Mouse (Mus musculus) heart, adult 2 months (tissue): ENCODE results near the gene Slc41a3. TPM values are rescaled to one million over a fixed set of nuclear protein-coding genes. Genes with fewer than 3 reads are reported as not detected.

Source experiments
- DNase-seq, 2 experiments: peaks; one replicate each; pipeline ENCODE4 v3.0.0; 2021
- H3K27ac ChIP-seq: fragments of 200-600 bp; 2 replicates; pipeline ENCODE4 v1.8.1; 2022
- H3K27me3 ChIP-seq: fragments of 200-500 bp; 2 replicates; pipeline ENCODE4 v1.6.1; 2012; ENCODE audit warnings: mild to moderate bottlenecking, low read length, inconsistent platforms, mixed read lengths; ENCODE audit not compliant: control insufficient read depth, insufficient read depth
- H3K36me3 ChIP-seq: fragments of 200-500 bp; 2 replicates; pipeline ENCODE4 v1.6.1; 2012; ENCODE audit warnings: low read length, inconsistent platforms; ENCODE audit not compliant: control insufficient read depth, insufficient read depth
- H3K4me1 ChIP-seq: fragments of 200-500 bp; 2 replicates; pipeline ENCODE4 v1.6.1; 2011; ENCODE audit warnings: low read length; ENCODE audit not compliant: control insufficient read depth, insufficient read depth
- H3K4me3 ChIP-seq: fragments of 200-600 bp; 2 replicates; pipeline ENCODE4 v1.8.1; 2022
- H3K79me2 ChIP-seq: fragments of 200-500 bp; replicated peaks from 2 replicates; pipeline ENCODE4 v1.6.1; 2012; ENCODE audit warnings: mild to moderate bottlenecking, inconsistent platforms, low read length, moderate library complexity, mixed read lengths; ENCODE audit not compliant: control insufficient read depth, insufficient read depth
- H3K9ac ChIP-seq: fragments of 200-500 bp; 2 replicates; pipeline ENCODE4 v1.6.1; 2012; ENCODE audit warnings: low read depth, mild to moderate bottlenecking, control low read depth, inconsistent platforms, low read length, mixed read lengths
- CTCF ChIP-seq: fragments of 200-600 bp; IDR thresholded peaks from 2 replicates; pipeline ENCODE4 v1.8.1; 2022; ENCODE audit warnings: antibody characterized with exemption, mild to moderate bottlenecking, moderate library complexity
- EP300 ChIP-seq: fragments of 200-500 bp; IDR thresholded peaks from 2 replicates; pipeline ENCODE4 v1.6.1; 2011; ENCODE audit warnings: low read depth, low read length, control low read depth; ENCODE audit not compliant: insufficient read depth
- POLR2A ChIP-seq: fragments of 200-500 bp; IDR thresholded peaks from 2 replicates; pipeline ENCODE4 v1.6.1; 2011; ENCODE audit warnings: mild to moderate bottlenecking, low read depth, low read length, control low read depth; ENCODE audit not compliant: insufficient read depth
- WGBS: fragments of 180-500 bp; shearing (Covaris S2); methylation state at CpG from one replicate; pipeline ENCODE4 v1.1.7; 2018; 5-methylcytosine and 5-hydroxymethylcytosine counted together
- intact Hi-C: fragments of 180-260 bp; cut with DNase I; formaldehyde crosslinking; loops from one replicate; pipeline ENCODE4 v1.15.1; 2025
- polyA plus RNA-seq: library from polyadenylated mRNA; depleted of rRNA; stranded (reverse); fragments of >200 nt; gene quantifications from 2 replicates; pipeline ENCODE4 v1.2.3, GENCODE M21; 2012
- total RNA-seq, 2 experiments: library from RNA; stranded (reverse); gene quantifications; 2 replicates each; pipeline ENCODE4 v1.2.3; 2021

Slc41a3 gene
- total and polyA plus RNA-seq, 3 experiments, result 91.9 to 139 (median 100) TPM

DNA sequence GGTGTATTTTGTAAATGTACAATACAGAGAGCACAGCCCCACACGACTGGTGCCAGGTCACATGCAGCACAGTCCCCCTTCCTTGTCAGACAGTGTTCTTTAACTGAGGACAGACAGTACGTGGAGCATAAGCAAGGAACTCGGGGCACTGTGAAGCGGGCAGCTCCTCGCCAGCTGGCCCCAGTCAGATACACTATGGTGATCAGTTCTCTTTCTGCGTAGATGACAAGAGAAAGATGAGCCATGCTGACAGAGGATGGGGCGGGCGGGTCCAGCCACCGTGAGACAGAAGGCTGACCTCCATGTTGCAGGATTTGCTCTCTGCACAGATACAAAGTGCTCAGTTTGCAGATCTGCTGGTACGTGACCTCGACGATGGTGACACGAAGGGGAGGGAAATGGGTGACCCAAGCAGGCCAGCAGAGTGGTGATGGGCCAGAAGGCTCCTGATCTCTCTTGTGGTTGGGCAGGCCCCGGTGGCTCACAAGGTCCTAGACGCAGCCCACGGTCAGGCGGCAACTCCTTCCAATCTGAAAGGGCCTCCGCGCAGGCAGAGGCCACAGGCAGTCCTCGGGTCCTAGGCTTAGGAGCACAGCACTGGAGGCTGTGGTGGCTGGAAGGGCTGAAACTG, 56.0 kb downstream of the Slc41a3 start:
- H3K4me1 ChIP-seq, result peaks cover 1% of the 10 kb centered on the region
- intact Hi-C loops, result no loop called here
- no peaks in the 10 kb centered on the region for H3K27me3 ChIP-seq
- TF ChIP-seq POLR2A, result no peak
- TF ChIP-seq CTCF, result no peak
- no peak for TF ChIP-seq EP300
- H3K79me2 ChIP-seq, result no peaks in the 10 kb centered on the region
- no peak overlapping the region for H3K4me3 ChIP-seq
- 83% methylated on average over 20 of the region's 20 CpGs for WGBS
- H3K36me3 ChIP-seq, result no peaks in the 10 kb centered on the region
- no peak for DNase-seq
- no peak overlapping the region for H3K27ac ChIP-seq
- H3K9ac ChIP-seq, result no peak overlapping the region

DNA sequence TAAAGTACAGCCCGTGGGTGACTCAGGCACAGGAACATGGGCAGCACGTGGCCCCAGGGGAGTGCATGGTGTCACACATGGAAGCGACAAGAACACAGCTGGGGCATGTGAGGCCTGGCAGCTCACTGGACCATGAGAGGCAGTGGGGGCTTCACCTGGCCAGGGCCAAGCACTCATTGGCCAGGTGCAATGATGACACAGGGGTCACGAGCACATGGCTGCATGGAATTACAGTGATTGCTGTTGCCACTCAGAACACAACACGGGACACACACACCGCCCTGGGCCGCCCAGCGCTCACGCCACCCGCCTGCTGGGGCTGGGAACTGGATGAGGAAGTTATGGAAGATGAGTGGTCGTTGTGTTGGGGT, 56.5 kb downstream of the Slc41a3 start:
- no peak for DNase-seq
- Histone ChIP-seq H3K79me2 (no peaks in the 10 kb centered on the region), H3K9ac (no peak overlapping the region), H3K4me3 (no peak overlapping the region), H3K4me1 (peaks cover 1% of the 10 kb centered on the region), H3K27ac (no peak overlapping the region), H3K27me3 (no peaks in the 10 kb centered on the region), H3K36me3 (no peaks in the 10 kb centered on the region)
- no peak for TF ChIP-seq EP300
- TF ChIP-seq CTCF, result no peak
- TF ChIP-seq POLR2A, result no peak
- intact Hi-C loops, result no loop called here
- WGBS, result 85% methylated on average over 11 of the region's 11 CpGs

DNA sequence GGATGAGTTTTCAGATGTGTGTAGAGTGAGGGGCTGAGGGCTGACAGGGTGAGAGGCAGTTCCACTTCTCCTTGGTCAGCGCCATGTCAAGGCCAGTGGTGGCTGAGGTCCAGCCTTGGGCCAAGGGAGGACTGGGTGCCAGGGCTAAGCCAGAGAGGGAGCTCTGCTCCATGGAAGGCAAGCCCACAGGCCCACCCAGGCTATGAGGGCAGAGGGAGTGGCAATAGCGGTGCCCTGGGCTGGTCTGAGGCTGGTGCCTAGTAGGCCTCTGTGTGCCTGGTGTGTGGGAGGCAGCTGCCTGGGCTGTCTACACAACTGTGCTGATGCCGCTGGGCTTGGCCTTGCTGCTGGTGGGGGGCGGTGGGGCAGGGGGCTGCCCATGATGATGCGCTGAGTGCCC, 57.6 kb downstream of the Slc41a3 start:
- intact Hi-C loops, result no loop called here
- Histone ChIP-seq H3K36me3 (no peaks in the 10 kb centered on the region), H3K4me3 (no peak overlapping the region), H3K9ac (no peak overlapping the region), H3K27ac (no peak overlapping the region), H3K79me2 (no peaks in the 10 kb centered on the region), H3K27me3 (no peaks in the 10 kb centered on the region), H3K4me1 (peaks cover 1% of the 10 kb centered on the region)
- DNase-seq, result no peak
- no peak for TF ChIP-seq POLR2A
- TF ChIP-seq EP300, result no peak
- no peak for TF ChIP-seq CTCF
- 99% methylated on average over 3 of the region's 5 CpGs for WGBS

DNA sequence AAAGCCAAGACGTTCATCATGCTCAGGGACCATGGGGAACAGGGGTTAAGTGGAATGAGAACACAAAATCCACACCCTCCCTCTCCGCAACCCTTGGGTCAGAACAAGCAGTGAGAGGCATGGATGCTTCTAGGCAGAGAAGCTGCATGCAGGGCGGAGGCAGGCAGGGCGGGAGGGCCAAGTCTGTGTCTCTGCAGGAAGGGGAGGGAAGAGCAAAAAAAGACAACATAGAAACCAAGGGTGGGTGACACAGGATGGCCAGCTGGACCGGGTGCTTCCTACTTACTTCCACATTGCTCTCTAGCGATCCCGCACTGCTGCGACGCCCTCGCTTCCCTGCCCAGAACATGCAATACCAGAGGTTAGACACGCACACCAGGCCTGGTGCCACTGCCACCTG, 59.2 kb downstream of the Slc41a3 start:
- H3K36me3 ChIP-seq, result no peaks in the 10 kb centered on the region
- intact Hi-C loops, result no loop called here
- no peaks in the 10 kb centered on the region for H3K79me2 ChIP-seq
- WGBS, result 59% methylated on average over 11 of the region's 11 CpGs
- H3K27me3 ChIP-seq, result no peaks in the 10 kb centered on the region
- peaks cover 1% of the 10 kb centered on the region for H3K4me1 ChIP-seq
- no peak overlapping the region for H3K4me3 ChIP-seq
- H3K27ac ChIP-seq, result peak overlapping the region; percentile 17; the same call in 1 of the 2 replicates
- no peak for TF ChIP-seq POLR2A
- TF ChIP-seq CTCF, result no peak
- no peak for TF ChIP-seq EP300
- DNase-seq, result no peak
- no peak overlapping the region for H3K9ac ChIP-seq

DNA sequence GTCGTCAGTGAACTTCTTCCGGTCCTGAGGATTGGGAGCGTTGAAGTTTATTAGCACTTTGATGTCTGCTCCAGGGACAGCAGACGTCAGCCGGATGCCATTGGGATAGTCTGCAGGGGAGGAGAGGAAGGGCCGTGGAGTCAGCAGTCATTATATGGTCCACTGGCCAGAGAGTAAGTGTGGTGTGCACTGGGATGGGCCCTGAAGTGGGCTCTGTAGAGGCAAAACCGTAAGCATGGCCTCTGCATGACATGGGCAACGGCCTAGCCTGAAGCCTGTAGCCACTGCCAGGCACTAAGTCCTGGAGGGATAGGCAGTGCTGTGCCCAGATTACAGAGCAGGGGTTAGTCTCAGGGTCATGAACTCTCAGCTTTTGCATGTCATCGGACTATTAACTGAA, 64.2 kb downstream of the Slc41a3 start:
- no peaks in the 10 kb centered on the region for H3K79me2 ChIP-seq
- H3K27ac ChIP-seq, result no peak overlapping the region
- H3K4me3 ChIP-seq, result no peak overlapping the region
- no peak for TF ChIP-seq EP300
- TF ChIP-seq POLR2A, result no peak
- TF ChIP-seq CTCF, result no peak
- H3K9ac ChIP-seq, result no peak overlapping the region
- H3K36me3 ChIP-seq, result no peaks in the 10 kb centered on the region
- intact Hi-C loops, result no loop called here
- no peaks in the 10 kb centered on the region for H3K4me1 ChIP-seq
- no peak for DNase-seq
- H3K27me3 ChIP-seq, result no peaks in the 10 kb centered on the region
- WGBS, result 85% methylated on average over 9 of the region's 9 CpGs

DNA sequence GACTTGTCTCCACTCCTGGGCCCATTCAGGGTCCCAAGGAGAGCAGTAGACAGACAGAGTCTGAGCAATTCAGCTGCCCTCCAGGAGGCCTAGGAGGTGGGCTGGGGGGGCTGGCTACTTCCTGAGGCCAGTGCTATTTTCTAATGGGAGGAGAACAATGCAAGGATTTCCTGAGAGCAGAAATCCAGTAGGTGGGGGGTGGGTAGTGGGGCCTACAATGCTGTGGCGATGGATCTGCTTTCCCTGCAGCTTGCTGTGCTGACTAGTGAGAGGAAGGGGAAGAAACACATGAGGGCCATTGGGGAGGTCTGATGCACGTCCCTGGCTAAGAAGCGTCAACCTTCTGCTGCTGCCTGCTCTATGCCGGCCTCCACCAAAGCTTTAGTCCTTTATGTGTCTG, 74.2 kb downstream of the Slc41a3 start:
- H3K27me3 ChIP-seq, result no peaks in the 10 kb centered on the region
- TF ChIP-seq EP300 (no peak), POLR2A (no peak)
- 45% methylated on average over 4 of the region's 4 CpGs for WGBS
- no peak overlapping the region for H3K9ac ChIP-seq
- intact Hi-C loops, result no loop called here
- peak in 1 of 2 experiments; percentile 43 for DNase-seq
- H3K4me3 ChIP-seq, result no peak overlapping the region
- peaks cover 25% of the 10 kb centered on the region for H3K4me1 ChIP-seq
- H3K27ac ChIP-seq, result peak overlapping the region; percentile 69
- peaks cover 11% of the 10 kb centered on the region for H3K36me3 ChIP-seq
- H3K79me2 ChIP-seq, result no peaks in the 10 kb centered on the region
